Mouse (Mus musculus) c-Kit-positive CD71-positive TER-119-negative erythroid progenitor cells, embryonic 14.5 days (primary cell): ENCODE results near the gene Ints11.
A peak's percentile ranks its signal among the peaks of the same experiment; 100 is the strongest.

Experiments
- DNase-seq: peaks from one replicate; pipeline ENCODE4 v3.0.0-alpha.2; 2013; ENCODE audit warnings: low read depth

Ints11 gene

GRCm38 (mm10) chr4:155848434-155849095 lies 20.8 kb upstream of the Ints11 start:
- no peak for DNase-seq

GRCm38 (mm10) chr4:155849391-155849790 lies 20.0 kb upstream of the Ints11 start:
- no peak for DNase-seq

- no peak for DNase-seq
Measured at GRCm38 (mm10) chr4:155849792-155850451, 19.4 kb upstream of the Ints11 start.

- no peak for DNase-seq
Measured at GRCm38 (mm10) chr4:155851368-155851767, 18.0 kb upstream of the Ints11 start.

- no peak for DNase-seq
Measured at GRCm38 (mm10) chr4:155851951-155852411, 17.4 kb upstream of the Ints11 start.

GRCm38 (mm10) chr4:155853421-155853820 lies 15.9 kb upstream of the Ints11 start:
- DNase-seq, result no peak

GRCm38 (mm10) chr4:155854991-155855390 lies 14.4 kb upstream of the Ints11 start:
- no peak for DNase-seq

- no peak for DNase-seq
Measured at GRCm38 (mm10) chr4:155856071-155856470, 13.3 kb upstream of the Ints11 start.

GRCm38 (mm10) chr4:155856881-155857280 lies 12.5 kb upstream of the Ints11 start:
- no peak for DNase-seq

- DNase-seq, result no peak
Measured at GRCm38 (mm10) chr4:155859318-155859717, 10.0 kb upstream of the Ints11 start.

GRCm38 (mm10) chr4:155861787-155862186 lies 7.6 kb upstream of the Ints11 start:
- no peak for DNase-seq

GRCm38 (mm10) chr4:155863001-155863400 lies 6.3 kb upstream of the Ints11 start, which contains the start of gene Tas1r3:
Gene Tas1r3, minus strand, starts transcription at chr4:155863362.
- no peak for DNase-seq

- no peak for DNase-seq
Measured at GRCm38 (mm10) chr4:155868614-155869298, 590 bp upstream of the Ints11 start.

GRCm38 (mm10) chr4:155871404-155871803 lies 2.1 kb downstream of the Ints11 start:
- DNase-seq, result no peak

GRCm38 (mm10) chr4:155883587-155883986 lies 14.2 kb downstream of the Ints11 start:
- no peak for DNase-seq

- no peak for DNase-seq
Measured at GRCm38 (mm10) chr4:155886330-155886729, 17.0 kb downstream of the Ints11 start.

GRCm38 (mm10) chr4:155887674-155888073 lies 18.3 kb downstream of the Ints11 start:
- no peak for DNase-seq

GRCm38 (mm10) chr4:155888181-155888580 lies 18.8 kb downstream of the Ints11 start:
- no peak for DNase-seq

GRCm38 (mm10) chr4:155889316-155889715 lies 20.0 kb downstream of the Ints11 start:
- DNase-seq, result no peak

- DNase-seq, result no peak
Measured at GRCm38 (mm10) chr4:155891011-155891471, 21.7 kb downstream of the Ints11 start.

- peak; percentile 92 for DNase-seq
Measured at GRCm38 (mm10) chr4:155891551-155892001, 22.2 kb downstream of the Ints11 start, which contains the start of the genes Pusl1 and Acap3. Gene Pusl1, minus strand, starts transcription at chr4:155891781. Gene Acap3, plus strand, starts transcription at chr4:155891822.

GRCm38 (mm10) chr4:155892017-155892416 lies 22.7 kb downstream of the Ints11 start:
- DNase-seq, result peak; percentile 64
